Mouse (Mus musculus): ENCODE measurements around the gene Kdelr2.

- no peak for TF ChIP-seq CTCF (conservative IDR thresholded peaks at IDR 0.05; ENCODE audit: insufficient read depth, insufficient read length, low read depth, low read length)
- no peak for TF ChIP-seq POLR2A (IDR thresholded peaks at IDR 0.05; ENCODE audit: low read depth, low read length)
Observed at GRCm38 (mm10) chr5:143357564-143357963, 46.1 kb upstream of the Kdelr2 start.
